Mouse (Mus musculus): ENCODE data around the gene Arhgap17. TPM values are rescaled to one million over a fixed set of nuclear protein-coding genes. Genes with fewer than 3 reads are reported as not detected.

Gene Arhgap17
- total and polyA plus RNA-seq, 3 experiments, result 2.6 to 124 (median 33.7) TPM

DNA sequence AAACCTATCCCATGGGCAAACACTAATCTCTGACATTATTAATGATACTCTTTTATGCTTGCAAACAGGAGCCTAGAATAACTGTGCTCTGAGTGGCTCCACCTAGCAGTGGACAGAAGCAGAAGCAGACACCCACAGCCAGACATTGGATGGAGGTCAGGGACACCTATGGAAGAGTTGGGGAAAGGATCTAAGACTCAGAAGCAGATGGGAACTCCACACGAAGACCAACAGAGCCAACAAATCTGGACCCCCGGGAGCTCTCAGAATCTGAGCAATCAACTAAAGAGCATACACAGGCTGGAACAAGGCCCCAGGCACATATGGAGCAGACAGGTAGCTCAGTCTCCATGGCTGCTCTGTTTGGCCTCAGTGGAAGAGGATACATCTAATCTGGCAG, 64.3 kb downstream of the Arhgap17 start:
- Histone ChIP-seq H3K9ac (ENCODE audit: control insufficient read depth, low read depth, low read length, poor library complexity, severe bottlenecking) (no peak overlapping the region), H3K27ac (ENCODE audit: control insufficient read depth, low read depth, low read length) (no peak overlapping the region), H3K36me3 (ENCODE audit: control insufficient read depth in 1 of 2, insufficient read depth in 2 of 2, low read length in 2 of 2) (peaks cover 0 to 5% of the 10 kb centered on the region in 2 experiments; a peak in 1 of 4 replicates), H3K79me2 (ENCODE audit: control insufficient read depth, insufficient read depth, low read length, poor library complexity) (no peaks in the 10 kb centered on the region), H3K4me1 (ENCODE audit: control insufficient read depth in 1 of 2, insufficient read depth in 2 of 2, low read length in 2 of 2) (no peaks in the 10 kb centered on the region), H3K4me3 (ENCODE audit: control insufficient read depth in 1 of 2, insufficient read depth in 1 of 2, low read depth in 2 of 2, low read length in 2 of 2) (no peak overlapping the region), H3K9me3 (replicated peaks; ENCODE audit: insufficient read depth, low read length) (no peaks in the 10 kb centered on the region), H3K27me3 (ENCODE audit: control insufficient read depth in 1 of 2, insufficient read depth in 2 of 2, low read length in 2 of 2) (no peaks in the 10 kb centered on the region)
- TF ChIP-seq E2F4 (IDR thresholded peaks at IDR 0.05; ENCODE audit: borderline replicate concordance, low read depth, low read length), result no peak
- no peak for TF ChIP-seq MEF2A (IDR thresholded peaks at IDR 0.05; ENCODE audit: extremely low read depth, insufficient replicate concordance, low read depth, low read length, poor library complexity, severe bottlenecking)
- no peak for TF ChIP-seq GABPA (IDR thresholded peaks at IDR 0.05; ENCODE audit: low read depth, low read length)
- no peak for TF ChIP-seq ETS1 (IDR thresholded peaks at IDR 0.05; ENCODE audit: low read depth, low read length)
- TF ChIP-seq TBP (IDR thresholded peaks at IDR 0.05; ENCODE audit: low read depth, low read length), result no peak
- TF ChIP-seq KAT2A (conservative IDR thresholded peaks at IDR 0.05; ENCODE audit: low read depth, low read length), result no peak
- TF ChIP-seq EP300 (IDR thresholded peaks at IDR 0.05; ENCODE audit: low read depth in 1 of 2, low read length in 2 of 2), result no peak
- TF ChIP-seq MYB (IDR thresholded peaks at IDR 0.05; ENCODE audit: low read depth, low read length), result no peak
- no peak for TF ChIP-seq GATA1 (IDR thresholded peaks at IDR 0.05; ENCODE audit: low read depth, low read length)
- no peak for TF ChIP-seq MAX (IDR thresholded peaks at IDR 0.05; ENCODE audit: low read length)
- TF ChIP-seq RCOR1 (IDR thresholded peaks at IDR 0.05; ENCODE audit: low read depth, low read length), result no peak
- no peak for TF ChIP-seq MYC (IDR thresholded peaks at IDR 0.05; ENCODE audit: low read depth, low read length)
- TF ChIP-seq JUND (IDR thresholded peaks at IDR 0.05; ENCODE audit: low read depth, low read length), result no peak
- no peak for TF ChIP-seq POLR2AphosphoS5 (IDR thresholded peaks at IDR 0.05; ENCODE audit: borderline replicate concordance, low read depth, low read length)
- TF ChIP-seq RAD21 (IDR thresholded peaks at IDR 0.05; ENCODE audit: low read depth, low read length), result no peak
- TF ChIP-seq ZKSCAN1 (IDR thresholded peaks at IDR 0.05; ENCODE audit: low read depth, low read length), result no peak
- TF ChIP-seq ZNF384 (IDR thresholded peaks at IDR 0.05; ENCODE audit: low read depth, low read length), result no peak
- no peak for DNase-seq (ENCODE audit: low read depth, low spot score)

GRCm38 (mm10) chr7:123300258-123300657, 69.5 kb downstream of the Arhgap17 start:
- Histone ChIP-seq H3K4me1 (ENCODE audit: control insufficient read depth in 1 of 2, insufficient read depth in 2 of 2, low read length in 2 of 2) (no peaks in the 10 kb centered on the region), H3K9ac (ENCODE audit: control insufficient read depth, low read depth, low read length, poor library complexity, severe bottlenecking) (no peak overlapping the region), H3K36me3 (ENCODE audit: control insufficient read depth in 1 of 2, insufficient read depth in 2 of 2, low read length in 2 of 2) (peaks cover 0 to 5% of the 10 kb centered on the region in 2 experiments; a peak in 1 of 4 replicates), H3K4me3 (ENCODE audit: control insufficient read depth in 1 of 2, insufficient read depth in 1 of 2, low read depth in 2 of 2, low read length in 2 of 2) (no peak overlapping the region), H3K27ac (ENCODE audit: control insufficient read depth, low read depth, low read length) (no peak overlapping the region), H3K9me3 (replicated peaks; ENCODE audit: insufficient read depth, low read length) (no peaks in the 10 kb centered on the region), H3K79me2 (ENCODE audit: control insufficient read depth, insufficient read depth, low read length, poor library complexity) (no peaks in the 10 kb centered on the region), H3K27me3 (ENCODE audit: control insufficient read depth in 1 of 2, insufficient read depth in 2 of 2, low read length in 2 of 2) (no peaks in the 10 kb centered on the region)
- no peak for TF ChIP-seq MAZ (IDR thresholded peaks at IDR 0.05; ENCODE audit: low read depth, low read length)
- no peak for TF ChIP-seq SIN3A (IDR thresholded peaks at IDR 0.05; ENCODE audit: low read length)
- no peak for TF ChIP-seq POLR2A (IDR thresholded peaks at IDR 0.05; ENCODE audit: control insufficient read depth in 1 of 2, insufficient read depth in 1 of 2, low read depth in 1 of 2, low read length in 2 of 2, poor library complexity in 1 of 2)
- no peak for TF ChIP-seq RCOR1 (IDR thresholded peaks at IDR 0.05; ENCODE audit: low read depth, low read length)
- no peak for TF ChIP-seq USF1 (IDR thresholded peaks at IDR 0.05; ENCODE audit: low read depth, low read length)
- no peak for TF ChIP-seq RAD21 (IDR thresholded peaks at IDR 0.05; ENCODE audit: low read depth, low read length)
- TF ChIP-seq ELF1 (IDR thresholded peaks at IDR 0.05; ENCODE audit: low read depth, low read length), result no peak
- no peak for TF ChIP-seq MAX (IDR thresholded peaks at IDR 0.05; ENCODE audit: low read length)
- TF ChIP-seq MXI1 (IDR thresholded peaks at IDR 0.05; ENCODE audit: low read depth, low read length), result no peak
- TF ChIP-seq EP300 (IDR thresholded peaks at IDR 0.05; ENCODE audit: low read depth in 1 of 2, low read length in 2 of 2), result no peak
- no peak for DNase-seq (ENCODE audit: low read depth, low spot score)
